Mouse (Mus musculus): Measurements from ENCODE around the gene Cdk12. TPM values are rescaled to one million over a fixed set of nuclear protein-coding genes. Genes with fewer than 3 reads are reported as not detected.
A peak's percentile ranks its signal among the peaks of the same experiment; 100 is the strongest.
"Not testable (repeated sequence)": the region's sequence is repeated elsewhere in the genome, so short reads cannot be mapped to it uniquely, and the experiment has no call there.

Gene Cdk12
- polyA plus RNA-seq (2017; shearing (Covaris generic)), result 10 to 100 TPM; 17.0 to 29.1 (median 28.8) TPM

DNA sequence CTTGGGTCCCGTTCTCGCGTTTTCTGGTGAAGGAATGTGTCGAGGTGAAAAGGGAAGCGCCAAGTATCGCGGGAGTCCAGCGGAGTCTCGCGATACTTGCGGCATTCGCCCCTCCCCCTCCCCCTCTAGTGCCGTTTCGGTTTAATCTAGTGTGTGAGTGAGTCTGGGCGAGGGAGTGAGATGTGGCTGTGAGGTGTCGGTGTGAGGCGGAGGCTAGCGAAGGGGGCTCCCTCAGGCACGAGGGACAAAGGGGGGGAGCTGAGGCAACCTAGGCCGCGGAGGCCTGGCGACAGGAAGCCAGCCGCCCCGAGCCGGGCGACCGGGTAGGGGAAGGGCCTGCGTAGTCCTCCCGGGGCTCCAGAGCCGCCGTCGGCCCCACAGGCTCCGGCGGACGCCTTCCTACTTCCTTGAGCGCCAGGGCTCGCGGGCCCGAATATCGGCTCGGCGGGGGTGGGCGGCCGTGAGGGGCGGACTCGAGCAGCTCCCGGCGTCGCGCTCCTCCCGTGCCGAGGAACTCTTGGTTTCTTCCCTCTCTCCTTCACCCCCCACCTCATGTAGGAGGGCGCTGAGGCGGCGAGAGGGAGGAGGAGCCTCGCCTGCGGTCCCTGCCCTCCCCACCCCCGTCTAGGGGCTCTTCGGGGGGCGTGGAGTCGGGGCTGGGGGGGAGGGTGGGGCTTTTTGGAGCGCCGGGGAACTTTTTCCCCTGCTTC lies at the start of gene Cdk12:
Cdk12 (plus strand) TSS at position 419 of the 710 bp plus-strand sequence.
- peak; percentile 96 for ATAC-seq

- ATAC-seq, result no peak
These were observed 47.8 kb upstream of the Cdk12 start for GRCm38 (mm10) chr11:98155094-98155493.

GRCm38 (mm10) chr11:98168400-98168799 lies 34.5 kb upstream of the Cdk12 start:
- ATAC-seq, result no peak

GRCm38 (mm10) chr11:98182149-98182548 lies 20.7 kb upstream of the Cdk12 start:
- not testable (repeated sequence) for ATAC-seq

GRCm38 (mm10) chr11:98187640-98188395 lies 15.0 kb upstream of the Cdk12 start:
- ATAC-seq, result no peak

GRCm38 (mm10) chr11:98190820-98191219 lies 12.0 kb upstream of the Cdk12 start:
- no peak for ATAC-seq

- ATAC-seq, result peak; percentile 97
These were observed 9.7 kb upstream of the Cdk12 start, which contains the start of gene Med1 for GRCm38 (mm10) chr11:98192901-98193805. Med1 (minus strand) TSS chr11:98193293.

DNA sequence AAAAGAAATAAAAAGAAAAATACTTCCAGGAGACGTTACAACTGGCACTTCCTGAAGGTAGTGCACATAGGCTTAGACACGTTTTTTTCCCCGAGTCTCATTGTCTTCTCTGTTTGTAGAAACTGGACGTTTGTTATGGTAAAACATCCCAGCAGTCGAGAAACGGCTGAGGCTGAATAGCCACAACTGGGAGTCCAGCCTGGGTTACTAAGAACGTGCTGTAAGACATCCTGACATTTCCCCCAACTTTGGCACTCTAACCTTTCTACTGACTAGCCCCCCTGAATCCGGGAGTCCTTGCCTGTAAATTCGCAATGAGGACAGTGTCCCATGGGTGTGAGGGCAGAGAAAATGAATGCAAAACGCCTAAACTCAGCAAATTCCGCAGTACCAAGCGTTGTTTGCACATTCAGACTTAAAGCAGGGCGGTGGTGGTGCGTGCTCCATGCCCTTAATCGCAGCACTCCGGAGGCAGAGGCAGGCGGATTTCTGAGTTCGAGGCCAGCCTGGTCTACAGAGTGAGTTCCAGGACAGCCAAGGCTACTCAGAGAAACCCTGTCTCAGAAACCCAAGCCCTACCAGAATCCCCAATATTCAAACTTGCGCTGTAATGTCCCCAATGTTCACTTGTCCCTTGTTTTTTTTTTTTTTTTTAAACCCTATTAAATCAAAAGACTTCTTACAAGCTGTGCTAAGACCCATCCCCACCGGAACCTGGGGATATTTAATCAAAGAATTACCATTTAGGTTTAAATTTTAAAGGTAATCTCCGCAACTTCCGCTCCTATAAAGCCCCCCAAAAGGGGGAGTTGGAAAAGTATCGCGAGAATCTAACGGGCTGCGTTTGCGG lies 843 bp upstream of the Cdk12 start:
- ATAC-seq, result no peak

DNA sequence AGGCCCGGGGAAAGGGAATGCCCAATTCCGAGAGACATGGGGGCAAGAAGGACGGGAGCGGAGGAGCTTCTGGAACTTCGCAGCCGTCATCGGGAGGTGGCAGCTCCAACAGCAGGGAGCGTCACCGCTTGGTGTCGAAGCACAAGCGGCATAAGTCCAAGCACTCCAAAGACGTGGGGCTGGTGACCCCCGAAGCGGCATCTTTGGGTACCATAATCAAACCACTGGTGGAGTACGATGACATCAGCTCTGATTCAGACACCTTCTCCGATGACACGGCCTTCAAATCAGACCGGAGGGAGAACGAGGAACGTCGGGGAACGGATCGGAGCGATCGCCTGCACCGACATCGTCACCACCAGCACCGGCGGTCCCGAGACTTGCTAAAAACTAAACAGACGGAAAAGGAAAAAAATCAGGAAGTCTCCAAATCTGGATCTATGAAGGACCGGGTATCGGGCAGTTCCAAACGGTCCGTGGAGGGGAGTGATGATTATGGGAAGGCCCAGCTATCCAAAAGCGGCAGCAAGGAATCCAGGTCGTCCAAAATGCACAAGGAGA lies 572 bp downstream of the Cdk12 start:
- ATAC-seq, result no peak

GRCm38 (mm10) chr11:98203931-98204421 lies 1.1 kb downstream of the Cdk12 start:
- ATAC-seq, result no peak

- no peak for ATAC-seq
These were observed 2.6 kb downstream of the Cdk12 start for GRCm38 (mm10) chr11:98205463-98205862.

GRCm38 (mm10) chr11:98206281-98206680 lies 3.4 kb downstream of the Cdk12 start:
- not testable (repeated sequence) for ATAC-seq

DNA sequence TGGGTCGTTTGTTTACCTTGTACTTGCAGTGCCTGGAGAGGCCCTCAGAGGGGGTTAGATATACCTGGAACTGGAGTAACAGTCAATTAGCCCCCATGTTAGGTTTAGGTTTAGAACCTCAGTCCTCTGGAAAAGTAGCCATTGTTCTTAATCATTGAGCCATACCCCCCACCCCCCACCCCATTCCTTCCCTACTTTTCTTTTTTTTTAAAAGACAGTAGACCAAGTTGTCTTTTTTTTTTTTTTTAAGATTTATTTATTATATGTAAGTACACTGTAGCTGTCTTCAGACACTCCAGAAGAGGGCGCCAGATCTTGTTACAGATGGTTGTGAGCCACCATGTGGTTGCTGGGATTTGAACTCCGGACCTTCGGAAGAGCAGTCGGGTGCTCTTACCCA lies 6.8 kb downstream of the Cdk12 start:
- not testable (repeated sequence) for ATAC-seq

GRCm38 (mm10) chr11:98213311-98213710 lies 10.5 kb downstream of the Cdk12 start:
- ATAC-seq, result no peak

DNA sequence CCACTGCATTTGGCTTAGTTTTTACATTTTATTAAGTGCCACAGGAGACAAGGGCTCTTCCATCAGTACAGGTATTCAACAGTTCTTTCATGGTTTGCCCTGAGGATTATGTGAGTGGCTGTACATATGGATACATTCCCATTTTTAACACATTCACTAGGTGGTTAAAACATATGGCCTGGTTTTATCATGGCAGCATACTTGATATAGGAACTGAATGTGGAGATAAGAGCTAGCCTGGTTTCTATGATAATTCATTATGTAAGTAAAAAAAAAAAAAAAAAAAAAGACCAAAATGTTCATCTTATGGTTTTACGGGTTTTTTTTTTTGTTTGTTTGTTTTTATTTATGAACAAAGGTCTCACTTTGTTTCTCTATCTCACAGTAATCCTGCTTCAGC lies 23.5 kb downstream of the Cdk12 start:
- ATAC-seq, result no peak

- ATAC-seq, result no peak
These were observed 35.6 kb downstream of the Cdk12 start for GRCm38 (mm10) chr11:98238416-98238815.

- no peak for ATAC-seq
These were observed 36.1 kb downstream of the Cdk12 start for GRCm38 (mm10) chr11:98238995-98239394.

- ATAC-seq, result not testable (repeated sequence)
These were observed 40.1 kb downstream of the Cdk12 start for GRCm38 (mm10) chr11:98242910-98243309.

DNA sequence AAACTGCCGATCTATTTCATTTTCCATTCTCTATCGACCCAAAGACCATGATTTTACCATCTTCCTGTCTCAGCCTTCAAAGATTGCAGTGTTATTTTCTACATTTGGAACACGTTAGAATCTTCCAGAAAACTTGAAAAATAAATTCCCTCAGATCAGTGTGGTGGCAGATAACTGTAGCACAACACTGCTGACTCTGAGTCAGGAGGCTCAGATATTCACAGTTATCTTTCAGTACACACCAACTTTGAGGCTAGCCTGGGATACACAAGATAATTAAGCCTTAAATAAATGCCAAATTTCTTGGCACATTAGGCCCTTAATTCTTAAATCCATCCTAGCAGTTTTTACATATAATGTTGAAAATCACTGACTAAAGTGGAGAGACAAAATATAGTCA lies 41.6 kb downstream of the Cdk12 start:
- ATAC-seq, result no peak

GRCm38 (mm10) chr11:98247325-98247724 lies 44.5 kb downstream of the Cdk12 start:
- no peak for ATAC-seq

GRCm38 (mm10) chr11:98253807-98254206 lies 50.9 kb downstream of the Cdk12 start:
- no peak for ATAC-seq

Data from inflammation-experienced regulatory T-cells, adult 6 months (primary cell).